Mouse (Mus musculus): ENCODE results near the gene Ccdc18.
"Not testable (repeated sequence)": the region's sequence is repeated elsewhere in the genome, so short reads cannot be mapped to it uniquely, and the experiment has no call there.

Ccdc18 gene

DNA sequence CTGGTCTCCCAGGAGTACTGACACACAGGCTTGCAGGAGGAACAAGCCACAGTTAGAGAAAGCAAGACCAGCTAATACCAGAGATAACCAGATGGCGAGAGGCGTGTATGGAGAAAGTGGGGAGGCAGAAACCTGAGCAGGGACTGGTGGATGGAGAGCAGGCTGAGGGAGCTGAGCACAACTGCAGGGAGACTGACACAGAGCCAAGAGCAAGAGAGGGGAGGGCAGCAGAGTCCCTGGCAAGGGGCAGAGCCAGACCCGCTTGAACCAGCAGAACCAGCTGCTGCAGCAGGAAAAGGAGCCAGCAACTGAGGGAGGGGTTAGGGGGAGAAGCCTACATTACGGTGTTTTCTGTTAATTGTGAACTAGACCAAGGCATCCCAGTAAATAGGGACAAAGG, 130.0 kb downstream of the Ccdc18 start:
- DNase-seq (ENCODE audit: low spot score): no peak

DNA sequence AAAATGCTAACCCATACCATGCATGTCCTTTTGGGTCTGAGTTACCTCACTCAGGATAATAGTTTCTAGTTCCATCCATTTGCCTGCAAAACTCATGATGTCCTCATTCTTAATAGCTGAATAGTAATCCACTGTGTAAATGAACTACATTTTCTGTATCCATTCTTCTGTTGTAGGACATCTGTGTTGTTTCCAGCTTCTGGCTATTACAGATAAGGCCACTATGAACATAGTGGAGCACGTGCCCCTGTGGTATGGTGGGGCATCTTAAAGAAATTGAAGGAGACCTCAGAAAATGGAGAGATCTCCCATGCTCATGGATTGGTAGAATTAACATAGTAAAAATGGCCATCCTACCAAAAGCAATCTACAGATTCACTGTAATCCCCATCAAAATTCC, 131.1 kb downstream of the Ccdc18 start:
- not testable (repeated sequence) for DNase-seq (ENCODE audit: low spot score)

DNA sequence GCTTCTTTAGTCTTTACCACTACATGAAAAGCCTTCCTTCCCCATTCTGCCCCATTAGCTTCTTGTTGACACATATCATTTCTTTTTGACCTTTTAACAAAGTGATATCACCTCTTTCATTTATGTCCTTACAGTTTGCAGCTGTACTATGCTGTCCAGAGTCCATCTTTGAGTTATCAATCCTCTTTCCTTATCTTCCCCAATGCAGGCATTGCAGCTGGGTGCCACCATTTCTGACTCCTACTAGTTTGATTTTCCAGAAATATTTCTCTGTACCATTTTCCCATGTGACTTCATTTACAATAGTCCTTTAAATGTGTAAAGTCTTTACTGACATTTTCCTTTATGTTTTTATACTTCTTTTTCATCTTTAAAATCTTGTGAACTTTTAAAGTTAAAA, 134.3 kb downstream of the Ccdc18 start:
- no peak for DNase-seq (ENCODE audit: low spot score)

DNA sequence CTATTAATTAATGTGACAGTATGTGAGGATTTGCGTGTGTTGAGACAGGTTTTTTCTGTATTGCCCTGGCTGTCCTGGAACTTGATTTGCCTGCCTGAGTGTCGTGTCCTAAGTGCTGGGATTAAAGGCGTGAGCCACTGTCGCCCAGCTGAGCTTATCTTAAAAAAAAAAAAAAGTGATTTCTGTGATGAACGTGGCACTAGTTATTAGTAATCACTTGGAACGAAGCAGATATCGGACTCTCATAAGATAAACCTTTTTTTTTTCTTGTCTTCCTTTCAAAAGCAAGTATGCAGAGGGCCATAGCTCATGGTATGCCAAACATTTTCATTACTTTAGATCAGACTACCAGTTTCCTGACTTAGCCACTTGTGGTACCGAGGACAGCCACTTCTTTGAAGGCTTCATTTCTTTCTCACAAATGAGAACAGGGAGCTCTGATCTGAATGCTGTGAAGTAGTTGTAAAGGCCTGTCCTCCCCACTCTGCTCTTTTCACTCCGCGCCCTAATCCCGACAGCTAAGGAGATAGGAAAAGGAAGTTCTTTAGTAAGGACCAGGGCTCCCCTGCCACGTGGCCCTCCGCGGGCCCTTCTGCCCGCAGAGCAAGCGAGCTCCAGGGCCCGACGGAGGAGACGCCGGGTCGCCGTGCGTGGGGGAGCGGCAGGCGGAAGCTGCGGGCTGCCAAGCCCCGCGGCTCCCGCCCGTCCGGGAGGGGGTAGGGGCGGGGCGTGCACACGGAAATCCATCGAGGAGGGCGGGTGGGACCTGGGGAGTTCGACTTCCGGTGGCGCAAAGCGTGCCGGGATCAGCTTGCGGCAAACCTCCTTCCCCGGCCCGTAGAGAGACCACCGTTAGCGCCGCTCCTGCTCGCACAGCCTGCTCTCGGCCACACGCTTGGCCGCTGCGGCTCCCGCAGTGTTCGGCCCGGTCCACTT, 135.7 kb downstream of the Ccdc18 start, which contains the start of gene Dr1:
Dr1 (plus strand) TSS at position 771 of the 936 bp plus-strand sequence.
- DNase-seq (ENCODE audit: low spot score): no peak

DNA sequence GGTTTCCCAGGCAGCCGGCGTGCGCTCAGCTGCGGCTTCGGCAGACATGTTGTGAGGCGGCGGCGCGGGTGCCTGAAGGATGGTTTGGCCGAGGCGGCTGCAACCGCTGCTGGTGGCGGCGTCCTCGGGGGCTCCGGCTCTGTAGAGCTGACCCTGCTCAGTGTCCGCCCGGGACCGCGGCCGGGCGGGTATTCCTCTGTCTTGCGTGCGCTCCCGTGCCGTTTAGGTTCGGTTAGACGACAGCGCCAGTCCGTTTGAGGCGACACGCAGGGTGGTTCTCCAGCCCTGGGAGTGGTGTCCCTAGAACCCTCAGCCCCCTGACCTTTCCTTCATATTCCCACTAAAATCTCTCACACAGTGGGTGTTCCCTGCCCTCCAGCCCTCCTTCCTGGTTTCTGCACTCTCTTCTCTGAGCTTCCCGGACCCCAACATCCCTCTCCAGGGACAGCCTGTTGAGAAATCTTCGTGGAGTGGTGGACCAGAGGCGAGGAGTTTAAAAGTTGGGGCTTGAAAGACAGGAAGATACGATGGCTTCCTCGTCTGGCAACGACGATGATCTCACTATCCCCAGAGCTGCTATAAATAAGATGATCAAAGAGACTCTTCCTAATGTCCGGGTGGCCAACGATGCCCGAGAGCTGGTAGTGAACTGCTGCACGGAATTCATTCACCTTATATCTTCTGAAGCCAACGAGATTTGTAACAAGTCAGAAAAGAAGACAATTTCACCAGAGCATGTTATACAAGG, 136.6 kb downstream of the Ccdc18 start:
- DNase-seq (ENCODE audit: low spot score): no peak

DNA sequence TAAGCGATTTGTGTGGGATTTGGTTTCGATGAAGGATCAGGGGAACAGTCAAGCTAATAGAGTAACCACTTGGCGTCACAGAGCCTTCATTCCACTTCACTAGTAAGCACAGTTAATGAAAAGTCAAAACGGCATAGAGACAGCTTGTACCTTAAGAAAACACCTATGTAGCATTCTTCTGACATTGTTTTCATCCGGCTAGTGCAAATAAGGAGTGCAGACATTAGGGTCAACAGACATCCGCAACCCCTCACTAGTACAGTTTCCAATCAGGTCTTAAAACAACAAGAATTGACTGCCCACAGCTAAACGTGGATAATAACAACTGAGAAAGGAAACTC, 137.1 kb downstream of the Ccdc18 start:
- no peak for DNase-seq (ENCODE audit: low spot score)

DNA sequence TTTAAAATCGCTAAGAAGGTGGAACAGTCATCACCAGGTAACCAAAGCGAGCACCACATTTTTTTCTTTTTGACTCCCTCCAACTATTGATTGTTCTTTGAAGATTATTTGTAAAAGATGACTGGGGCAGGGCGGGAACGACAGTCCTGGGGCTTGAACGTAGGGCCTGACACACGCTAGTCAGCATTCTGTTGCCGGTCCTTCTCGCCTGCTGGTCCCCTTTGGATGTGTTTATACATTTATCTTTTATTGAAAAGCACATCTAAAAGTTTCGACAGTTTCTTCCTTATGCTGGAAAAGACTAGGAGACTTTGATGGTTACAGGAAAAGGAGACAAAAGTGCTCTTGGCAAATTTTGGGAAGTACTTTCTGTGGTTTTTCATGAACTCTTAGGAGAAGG, 137.7 kb downstream of the Ccdc18 start:
- DNase-seq (ENCODE audit: low spot score): no peak

DNA sequence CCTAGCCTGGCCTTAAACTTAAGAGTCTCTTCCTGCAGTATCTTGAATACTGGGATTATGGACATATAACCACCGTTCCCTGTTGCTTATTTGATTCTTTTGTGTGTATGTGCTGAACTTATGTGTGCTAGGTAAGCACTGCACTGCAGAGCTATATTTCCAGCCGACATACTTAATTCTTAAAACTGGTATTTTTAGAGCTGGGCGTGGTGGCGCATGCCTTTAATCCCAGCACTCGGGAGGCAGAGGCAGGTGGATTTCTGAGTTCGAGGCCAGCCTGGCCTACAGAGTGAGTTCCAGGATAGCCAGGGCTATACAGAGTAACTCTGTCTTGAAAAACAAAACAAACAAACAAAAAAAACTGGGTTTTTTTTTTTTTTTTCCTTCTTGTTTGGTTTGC, 138.7 kb downstream of the Ccdc18 start:
- DNase-seq (ENCODE audit: low spot score): not testable (repeated sequence)

Measured in layer of hippocampus, adult 9-10 months (tissue).